Mouse (Mus musculus): ENCODE measurements around the gene Gm20388.

The Gm20388 gene

GRCm38 (mm10) chr8:121111145-121111907 lies 1200.7 kb downstream of the Gm20388 start:
- intact Hi-C loops (cut with DNase I): loop anchor here (5.0 kb wide), 1 partner anchor 101 kb away; no protein-coding TSS in a partner anchor

DNA sequence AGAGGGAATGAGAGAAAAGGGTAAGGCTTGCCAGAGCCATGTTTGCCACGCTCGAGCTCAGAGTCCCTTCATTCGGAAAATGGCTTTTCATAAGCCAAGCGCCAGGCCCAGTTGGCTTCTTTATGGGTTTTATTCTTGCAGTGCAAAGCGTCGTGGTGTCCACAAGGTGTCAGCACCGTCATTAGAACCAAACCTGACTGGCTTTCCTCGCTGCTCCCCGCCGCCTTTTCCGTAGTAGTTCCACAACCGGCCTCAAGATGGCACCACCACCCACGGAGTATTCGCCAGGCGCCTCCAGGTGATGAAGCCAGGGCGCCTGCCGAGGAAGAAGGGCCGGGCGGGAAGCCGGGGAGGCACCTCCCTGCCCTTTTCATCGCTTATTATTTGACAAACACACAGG lies 1202.6 kb downstream of the Gm20388 start:
- intact Hi-C loops (cut with DNase I): loop anchor here (1.0 to 5.0 kb wide), 3 partner anchors 99 to 400 kb away; no protein-coding TSS in a partner anchor

GRCm38 (mm10) chr8:121115136-121115535 lies 1204.5 kb downstream of the Gm20388 start:
- intact Hi-C loops (cut with DNase I): no loop called here

DNA sequence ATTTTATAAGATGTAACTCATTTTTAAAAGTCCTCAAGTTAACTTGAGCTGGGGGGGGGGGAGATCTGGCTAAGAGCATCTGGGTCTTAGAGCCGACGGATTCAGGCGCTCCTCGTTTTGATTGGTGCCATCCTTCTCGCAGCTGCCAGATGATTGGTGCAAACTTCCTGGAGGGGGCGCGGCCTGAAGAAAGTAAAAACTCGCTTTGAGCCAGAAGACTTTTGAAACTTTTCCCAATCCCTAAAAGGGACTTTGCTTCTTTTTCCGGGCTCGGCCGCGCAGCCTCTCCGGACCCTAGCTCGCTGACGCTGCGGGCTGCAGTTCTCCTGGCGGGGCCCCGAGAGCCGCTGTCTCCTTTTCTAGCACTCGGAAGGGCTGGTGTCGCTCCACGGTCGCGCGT lies 1205.3 kb downstream of the Gm20388 start, which contains the start of gene Foxc2:
Gene Foxc2 (plus strand): TSS at position 224 of the 400 bp plus-strand sequence.
- intact Hi-C loops (cut with DNase I): no loop called here

- intact Hi-C loops (cut with DNase I): no loop called here
Observed at GRCm38 (mm10) chr8:121116591-121117185, 1206.0 kb downstream of the Gm20388 start.

- intact Hi-C loops (cut with DNase I): no loop called here
Observed at GRCm38 (mm10) chr8:121117186-121117651, 1206.6 kb downstream of the Gm20388 start.

GRCm38 (mm10) chr8:121117906-121118305 lies 1207.3 kb downstream of the Gm20388 start:
- intact Hi-C loops (cut with DNase I): no loop called here

DNA sequence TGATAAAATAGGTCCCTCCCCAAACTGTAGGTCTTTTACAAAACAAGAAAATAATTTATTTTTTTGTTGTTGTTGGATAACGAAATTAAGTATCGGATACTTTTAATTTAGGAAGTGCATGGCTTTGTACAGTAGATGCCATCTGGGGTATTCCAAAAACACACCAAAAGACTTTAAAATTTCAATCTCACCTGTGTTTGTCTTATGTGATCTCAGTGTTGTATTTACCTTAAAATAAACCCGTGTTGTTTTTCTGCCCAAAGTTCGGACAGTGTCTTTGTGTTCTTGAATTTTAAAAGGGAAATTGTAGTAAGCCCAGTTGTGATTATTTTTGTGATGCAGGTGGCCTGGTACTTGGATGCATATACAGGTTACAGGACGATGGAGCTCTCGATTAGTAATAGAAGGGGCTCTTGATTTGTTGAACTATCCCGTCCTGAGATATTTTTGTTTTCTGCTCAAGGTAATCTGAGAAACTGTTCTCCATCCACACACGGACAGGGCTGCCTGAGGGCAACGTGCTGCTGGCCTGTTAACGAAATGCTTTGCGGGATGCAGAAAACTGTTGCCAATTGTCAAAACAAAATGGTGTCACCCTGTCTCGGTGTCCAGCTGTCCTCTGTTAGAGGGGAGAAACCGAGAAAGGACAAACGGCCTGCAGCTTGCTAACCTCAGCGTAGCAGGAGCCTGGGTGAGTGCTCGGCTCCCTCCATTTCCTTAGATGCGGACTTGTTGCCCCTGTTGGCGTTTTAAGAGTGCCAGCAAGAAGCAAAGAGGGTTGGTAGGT lies 1208.2 kb downstream of the Gm20388 start:
- intact Hi-C loops (cut with DNase I): no loop called here

DNA sequence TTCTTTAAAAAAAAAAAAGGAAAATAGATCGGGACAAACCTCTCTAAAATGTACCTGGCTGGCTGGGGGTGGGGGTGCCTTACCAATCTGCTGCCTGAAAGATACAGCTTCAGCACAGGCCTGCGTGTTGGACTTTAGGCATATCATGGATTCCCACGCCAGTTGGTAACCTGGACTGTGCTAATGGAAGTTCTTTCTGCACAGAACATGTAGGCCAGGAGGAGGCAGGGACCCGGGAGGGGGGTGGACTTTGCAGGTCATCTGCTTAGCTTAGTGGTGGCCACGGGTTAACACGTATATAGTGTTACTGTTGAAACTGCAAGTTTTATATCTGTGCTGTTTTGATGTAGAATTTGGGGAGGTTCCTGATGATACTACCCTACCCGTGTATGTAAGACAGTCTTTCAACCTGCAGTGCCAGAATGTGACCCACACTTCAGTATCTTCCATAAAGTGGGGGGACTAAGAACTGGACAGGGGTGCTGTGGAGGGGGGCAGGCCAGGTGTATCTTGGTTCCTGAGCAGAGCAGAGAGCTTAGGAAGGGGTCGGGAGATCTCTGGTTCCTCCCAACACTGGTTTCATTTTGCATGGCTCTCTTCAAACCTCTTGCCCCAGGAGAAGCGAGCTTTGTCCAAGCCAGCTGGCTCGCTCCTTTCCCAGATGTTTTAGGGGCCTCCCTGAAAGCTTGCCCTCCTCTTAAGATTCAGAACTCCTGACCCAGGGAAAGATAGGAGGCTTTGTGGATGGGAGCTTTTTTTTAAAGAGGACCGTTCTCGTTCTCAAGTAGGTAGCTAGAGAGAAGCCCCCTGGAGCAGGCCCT lies 1209.2 kb downstream of the Gm20388 start:
- intact Hi-C loops (cut with DNase I): loop anchor here (10.0 kb wide), 1 partner anchor 115 kb away; no protein-coding TSS in a partner anchor

DNA sequence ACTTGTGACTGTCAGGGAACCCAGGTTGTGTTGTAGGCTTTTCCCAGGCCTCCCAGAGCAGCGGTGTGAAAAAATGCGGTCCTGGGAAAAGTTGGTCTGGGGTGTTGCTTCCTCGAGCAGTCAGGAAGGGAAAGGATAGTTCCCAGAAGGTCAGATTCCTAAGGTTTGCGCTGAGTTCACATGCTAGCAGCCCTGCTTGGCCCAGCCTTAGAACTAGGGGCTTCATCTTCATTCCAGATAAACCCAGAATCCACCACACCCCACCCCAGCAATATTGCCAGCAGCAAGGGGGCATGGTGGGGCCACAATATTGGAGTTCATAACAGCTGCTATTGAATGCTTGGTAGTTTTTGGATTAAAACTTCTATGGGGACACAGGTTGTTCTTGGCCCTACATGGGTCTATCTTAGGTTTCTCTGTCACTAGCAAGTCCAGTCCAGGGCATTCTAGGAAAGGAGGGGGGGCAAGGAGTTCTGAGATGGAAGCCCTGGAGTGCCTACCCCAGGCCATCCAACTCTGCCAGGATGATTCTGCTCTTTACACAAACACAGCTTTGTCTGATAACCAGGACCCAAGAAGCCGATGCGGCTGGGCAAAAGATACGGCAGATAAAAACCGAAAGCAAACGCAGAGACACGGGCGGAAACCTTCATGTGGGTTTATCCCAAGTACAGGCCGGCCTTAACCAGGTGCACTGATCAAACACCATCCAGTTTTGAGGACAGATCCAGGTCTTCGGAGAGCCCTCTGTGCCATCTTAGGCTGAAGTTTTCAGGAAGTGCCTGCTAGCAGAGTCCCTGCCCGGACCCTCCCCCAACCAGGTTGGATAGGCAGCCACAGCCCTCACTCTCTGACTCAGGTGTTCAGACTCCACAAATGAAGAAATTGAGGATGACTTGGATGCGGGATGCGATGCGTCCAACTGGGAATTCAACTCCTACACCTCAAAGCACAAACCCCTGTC lies 1210.1 kb downstream of the Gm20388 start:
- intact Hi-C loops (cut with DNase I): loop anchor here (10.0 kb wide), 1 partner anchor 114 kb away; no protein-coding TSS in a partner anchor

GRCm38 (mm10) chr8:121121704-121122103 lies 1211.1 kb downstream of the Gm20388 start:
- intact Hi-C loops (cut with DNase I): loop anchor here (10.0 kb wide), 1 partner anchor 113 kb away; no protein-coding TSS in a partner anchor

- intact Hi-C loops (cut with DNase I): loop anchor here (10.0 kb wide), 1 partner anchor 112 kb away; no protein-coding TSS in a partner anchor
Observed at GRCm38 (mm10) chr8:121122368-121122767, 1211.7 kb downstream of the Gm20388 start.

GRCm38 (mm10) chr8:121123113-121123512 lies 1212.5 kb downstream of the Gm20388 start:
- intact Hi-C loops (cut with DNase I): loop anchor here (10.0 kb wide), 1 partner anchor 112 kb away; no protein-coding TSS in a partner anchor

DNA sequence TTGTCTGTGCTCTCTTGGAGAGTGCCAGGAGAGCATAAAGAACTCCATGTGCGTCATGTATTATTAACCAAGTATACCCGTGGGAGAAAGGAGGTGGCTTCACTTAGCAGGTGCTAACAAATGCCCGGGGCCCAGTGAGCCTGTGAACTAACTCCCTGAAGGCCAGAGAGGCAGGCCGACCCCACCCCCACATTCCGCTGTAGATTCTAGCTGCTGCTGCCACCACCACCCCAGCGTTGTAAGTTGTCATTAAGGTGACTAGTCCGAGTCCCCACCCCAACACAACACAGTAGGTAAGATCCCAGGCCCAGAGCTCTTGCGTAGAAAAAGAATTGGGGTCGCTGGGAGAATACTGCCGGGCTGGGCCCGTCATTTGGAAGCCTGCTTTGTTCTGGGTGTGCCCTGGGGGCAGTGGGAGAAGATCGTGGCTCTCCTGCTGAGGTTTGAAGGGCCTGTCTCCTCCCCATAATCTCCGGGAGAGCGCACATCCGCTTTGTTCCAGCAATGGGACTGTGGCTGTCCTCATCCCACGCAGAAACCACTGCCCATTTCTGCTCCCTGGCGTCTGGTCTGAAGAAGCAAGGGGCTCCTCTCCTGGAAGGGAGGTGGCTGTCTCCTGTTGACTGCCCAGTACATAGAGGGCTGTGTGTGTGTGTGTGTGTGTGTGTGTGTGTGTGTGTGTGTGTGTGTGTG lies 1214.1 kb downstream of the Gm20388 start:
- intact Hi-C loops (cut with DNase I): loop anchor here (10.0 kb wide), 1 partner anchor 110 kb away; no protein-coding TSS in a partner anchor

GRCm38 (mm10) chr8:121125311-121125876 lies 1214.8 kb downstream of the Gm20388 start:
- intact Hi-C loops (cut with DNase I): loop anchor here (10.0 kb wide), 1 partner anchor 109 kb away; no protein-coding TSS in a partner anchor

- intact Hi-C loops (cut with DNase I): loop anchor here (10.0 kb wide), 1 partner anchor 109 kb away; no protein-coding TSS in a partner anchor
Observed at GRCm38 (mm10) chr8:121126191-121126590, 1215.5 kb downstream of the Gm20388 start.

DNA sequence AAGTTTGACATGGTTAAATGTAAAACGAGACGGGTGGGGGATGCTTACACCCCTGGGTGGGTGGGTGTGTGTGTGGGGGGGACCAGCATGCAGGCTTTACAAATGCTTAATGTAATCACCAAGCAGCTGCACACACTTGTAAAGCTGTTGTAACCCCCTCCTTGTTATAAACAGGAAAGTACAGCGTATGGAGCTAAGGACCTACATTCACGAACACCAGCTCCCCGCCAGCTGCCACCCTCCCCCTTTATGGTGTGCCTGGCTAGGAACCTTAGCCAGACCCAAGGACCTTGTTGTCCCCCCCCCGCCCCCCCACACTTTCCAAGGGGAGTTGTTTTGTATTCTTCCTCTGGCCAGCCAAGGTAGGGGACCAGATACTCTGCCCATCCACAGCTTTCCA lies 1216.1 kb downstream of the Gm20388 start:
- intact Hi-C loops (cut with DNase I): loop anchor here (10.0 kb wide), 1 partner anchor 108 kb away; no protein-coding TSS in a partner anchor

GRCm38 (mm10) chr8:121127291-121127701 lies 1216.7 kb downstream of the Gm20388 start:
- intact Hi-C loops (cut with DNase I): loop anchor here (10.0 kb wide), 1 partner anchor 108 kb away; no protein-coding TSS in a partner anchor

Data from adrenal gland (tissue).